ENCODE assay signal across 8 mouse cellular contexts in genomic region chr11:5114931-5115581, GRCm38 (mm10). TPM values are rescaled to one million over a fixed set of nuclear protein-coding genes. Genes with fewer than 3 reads are reported as not detected.
A peak's percentile ranks its signal among the peaks of the same experiment; 100 is the strongest.
DNase-seq lines count a peak whose midpoint lies in the region; ATAC-seq and TF ChIP-seq lines count a peak whose summit lies in the region.

No protein-coding gene starts in this region.

- H3K27me3 ChIP-seq in limb, embryonic 10.5 days (ENCODE audit: low read depth, poor library complexity, severe bottlenecking): no peaks in the 10 kb centered on the region
- H3K27me3 ChIP-seq in midbrain, embryonic 14.5 days (ENCODE audit: control insufficient read depth, insufficient read depth, low read length): no peaks in the 10 kb centered on the region
- no peaks in the 10 kb centered on the region for H3K27me3 ChIP-seq in spleen, adult 2 months (ENCODE audit: control insufficient read depth, insufficient read depth, low read length)

- H3K9me3 ChIP-seq in limb, embryonic 10.5 days (replicated peaks): no peaks in the 10 kb centered on the region
- H3K9me3 ChIP-seq in midbrain, embryonic 14.5 days (ENCODE audit: control insufficient read depth, low read length): no peaks in the 10 kb centered on the region

- H3K27ac ChIP-seq in limb, embryonic 10.5 days: peak overlapping the region; percentile 54; the same call in 1 of the 2 replicates
- H3K27ac ChIP-seq in midbrain, embryonic 14.5 days (replicated peaks; ENCODE audit: low read depth, low read length): no peak overlapping the region
- H3K27ac ChIP-seq in spleen, adult 2 months (ENCODE audit: insufficient read depth, low read length): no peak overlapping the region

- ATAC-seq in midbrain, embryonic 14.5 days (ENCODE audit: low FRiP score, low TSS enrichment): no peak

- peak; percentile 62 for DNase-seq in 3134 (ENCODE audit: extremely low read depth, insufficient read length, low spot score)
- peak; percentile 74 for DNase-seq in adrenal gland, adult 8-10 months
- DNase-seq in embryo, embryonic 9.5 days (ENCODE audit: extremely low spot score): peak; percentile 87
- DNase-seq in heart, adult 18-20 months: peak; percentile 79 to 90
- peak; percentile 77 for DNase-seq in kidney, adult 11 months
- DNase-seq in limb, embryonic 10.5 days (ENCODE audit: low spot score): peak; percentile 93
- DNase-seq in midbrain, embryonic 14.5 days: peak; percentile 87
- peak; percentile 79 to 87 for DNase-seq in spleen, adult 2 months (ENCODE audit: low read depth in 1 of 2, low spot score in 2 of 2)

- WGBS in limb, embryonic 10.5 days: 31% methylated on average over 13 of the region's 13 CpGs
- WGBS in midbrain, embryonic 14.5 days: 32% methylated on average over 13 of the region's 13 CpGs
- 35% methylated on average over 13 of the region's 13 CpGs for WGBS in spleen, adult 2 months

- peak; percentile 100 for TF ChIP-seq CTCF in spleen, adult 2 months (IDR thresholded peaks at IDR 0.05; ENCODE audit: extremely low read depth, insufficient read depth, insufficient read length, insufficient replicate concordance)

- H3K9ac ChIP-seq in midbrain, embryonic 14.5 days (replicated peaks; ENCODE audit: low read length): no peak overlapping the region

- no peaks in the 10 kb centered on the region for H3K36me3 ChIP-seq in limb, embryonic 10.5 days
- no peaks in the 10 kb centered on the region for H3K36me3 ChIP-seq in midbrain, embryonic 14.5 days (ENCODE audit: control insufficient read depth, insufficient read depth, low read length)
- H3K36me3 ChIP-seq in spleen, adult 2 months (ENCODE audit: control insufficient read depth, insufficient read depth, low read length): no peaks in the 10 kb centered on the region

- H3K4me2 ChIP-seq in midbrain, embryonic 14.5 days (ENCODE audit: low read length): no peak overlapping the region

- no peak for TF ChIP-seq POLR2A in spleen, adult 2 months (IDR thresholded peaks at IDR 0.05; ENCODE audit: low read depth, low read length)

- H3K4me1 ChIP-seq in limb, embryonic 10.5 days: peaks cover 4% of the 10 kb centered on the region
- H3K4me1 ChIP-seq in midbrain, embryonic 14.5 days (ENCODE audit: control insufficient read depth, insufficient read depth, low read length): no peaks in the 10 kb centered on the region
- H3K4me1 ChIP-seq in spleen, adult 2 months (ENCODE audit: control insufficient read depth, insufficient read depth, insufficient read length): no peaks in the 10 kb centered on the region

- H3K4me3 ChIP-seq in limb, embryonic 10.5 days: no peak overlapping the region
- no peak overlapping the region for H3K4me3 ChIP-seq in midbrain, embryonic 14.5 days (replicated peaks; ENCODE audit: low read depth, low read length)
- no peak overlapping the region for H3K4me3 ChIP-seq in spleen, adult 2 months (ENCODE audit: extremely low read depth, insufficient read depth, insufficient read length)

RNA-seq across cellular contexts. Expression of gene Ewsr1, which starts 16.0 kb away (rescaled TPM):
- total RNA-seq in adrenal gland, adult 8-10 months (2022): 100 to 1,000 TPM; 207 to 451 (median 331) TPM
- 100 to 1,000 TPM in 1 of 2 experiments, 10 to 100 TPM in 1; 70.0 to 104 TPM for total RNA-seq in heart, adult 18-20 months (2021)
- 893 and 996 TPM in 2 replicates for polyA plus RNA-seq in limb, embryonic 10.5 days (2016; fragmentation: Nextera tagmentation; extraction: Ambion mirVana)
- 346 and 428 TPM in 2 replicates for polyA plus RNA-seq in midbrain, embryonic 14.5 days (2014; fragmentation: Nextera tagmentation; extraction: Ambion mirVana)
- polyA plus RNA-seq in spleen, adult 2 months (2012; rRNA removed): 322 and 566 TPM in 2 replicates

RNA-seq across cellular contexts. Expression of gene Rhbdd3, which starts 16.3 kb away (rescaled TPM):
- 10 to 100 TPM; 19.8 to 31.3 (median 24.4) TPM for total RNA-seq in adrenal gland, adult 8-10 months (2022)
- total RNA-seq in heart, adult 18-20 months (2021): 10 to 100 TPM; 25.6 to 28.2 TPM
- 29.0 and 31.6 TPM in 2 replicates for polyA plus RNA-seq in limb, embryonic 10.5 days (2016; fragmentation: Nextera tagmentation; extraction: Ambion mirVana)
- 34.5 and 45.4 TPM in 2 replicates for polyA plus RNA-seq in midbrain, embryonic 14.5 days (2014; fragmentation: Nextera tagmentation; extraction: Ambion mirVana)
- polyA plus RNA-seq in spleen, adult 2 months (2012; rRNA removed): 14.6 and 17.8 TPM in 2 replicates

RNA-seq across cellular contexts. Expression of gene Emid1, which starts 37.0 kb away (rescaled TPM):
- 1 to 10 TPM; 3.7 to 6.6 (median 3.9) TPM for total RNA-seq in adrenal gland, adult 8-10 months (2022)
- 1 to 10 TPM; 1.0 to 2.1 TPM for total RNA-seq in heart, adult 18-20 months (2021)
- 12.1 and 12.3 TPM in 2 replicates for polyA plus RNA-seq in limb, embryonic 10.5 days (2016; fragmentation: Nextera tagmentation; extraction: Ambion mirVana)
- polyA plus RNA-seq in midbrain, embryonic 14.5 days (2014; fragmentation: Nextera tagmentation; extraction: Ambion mirVana): 7.9 and 9.8 TPM in 2 replicates
- 25.7 and 28.4 TPM in 2 replicates for polyA plus RNA-seq in spleen, adult 2 months (2012; rRNA removed)

RNA-seq across cellular contexts. Expression of gene Gas2l1, which starts 49.9 kb away (rescaled TPM):
- total RNA-seq in adrenal gland, adult 8-10 months (2022): 10 to 100 TPM; 39.6 to 61.2 (median 53.6) TPM
- total RNA-seq in heart, adult 18-20 months (2021): 10 to 100 TPM; 16.1 to 17.6 TPM
- polyA plus RNA-seq in limb, embryonic 10.5 days (2016; fragmentation: Nextera tagmentation; extraction: Ambion mirVana): 27.5 and 34.4 TPM in 2 replicates
- polyA plus RNA-seq in midbrain, embryonic 14.5 days (2014; fragmentation: Nextera tagmentation; extraction: Ambion mirVana): 19.7 and 22.1 TPM in 2 replicates
- 35.5 and 36.5 TPM in 2 replicates for polyA plus RNA-seq in spleen, adult 2 months (2012; rRNA removed)

RNA-seq across cellular contexts. Expression of gene Rasl10a, which starts 57.1 kb away (rescaled TPM):
- under 1 TPM; 0.42 to 0.95 (median 0.59) TPM for total RNA-seq in adrenal gland, adult 8-10 months (2022)
- 1 to 10 TPM; 3.8 to 5.6 TPM for total RNA-seq in heart, adult 18-20 months (2021)
- 0.34 and 0.51 TPM in 2 replicates for polyA plus RNA-seq in limb, embryonic 10.5 days (2016; fragmentation: Nextera tagmentation; extraction: Ambion mirVana)
- 0.33 and 1.3 TPM in 2 replicates for polyA plus RNA-seq in midbrain, embryonic 14.5 days (2014; fragmentation: Nextera tagmentation; extraction: Ambion mirVana)
- polyA plus RNA-seq in spleen, adult 2 months (2012; rRNA removed): 2.4 and 3.6 TPM in 2 replicates
